Mouse (Mus musculus) MEL (cell line): ENCODE measurements around the gene Tmem62. TPM values are rescaled to one million over a fixed set of nuclear protein-coding genes. Genes with fewer than 3 reads are reported as not detected.

Source experiments
- DNase-seq: peaks from one replicate; pipeline ENCODE4 v3.0.0; 2011; ENCODE audit warnings: low read depth, low spot score
- H3K27ac ChIP-seq: 2 replicates; pipeline ENCODE4 v1.5.1; 2012; ENCODE audit warnings: low read depth, mild to moderate bottlenecking, control low read depth, low read length, moderate library complexity; ENCODE audit not compliant: control insufficient read depth
- H3K27me3 ChIP-seq, 2 experiments: fragments of 150-350 bp in 1 of 2; sonication (generic) in 1 of 2; 2 replicates each; pipeline ENCODE4 v1.6.1; 2012; ENCODE audit warnings: low read length in 2 of 2, mild to moderate bottlenecking in 2 of 2, improper control_type of control experiment in 1 of 2, moderate library complexity in 1 of 2; ENCODE audit not compliant: insufficient read depth in 2 of 2, control insufficient read depth in 1 of 2
- H3K36me3 ChIP-seq, 2 experiments: 2 replicates each; pipeline ENCODE4 v1.6.1; 2012 to 2014; ENCODE audit warnings: low read length in 2 of 2, improper control_type of control experiment in 1 of 2, inconsistent platforms in 1 of 2, mild to moderate bottlenecking in 1 of 2; ENCODE audit not compliant: insufficient read depth in 2 of 2, control insufficient read depth in 1 of 2
- H3K4me1 ChIP-seq, 2 experiments: fragments of 150-350 bp in 1 of 2; sonication (generic) in 1 of 2; 2 replicates each; pipeline ENCODE4 v1.6.1; 2012; ENCODE audit warnings: low read length in 2 of 2, improper control_type of control experiment in 1 of 2, mild to moderate bottlenecking in 1 of 2; ENCODE audit not compliant: insufficient read depth in 2 of 2, control insufficient read depth in 1 of 2
- H3K4me3 ChIP-seq, 2 experiments: fragments of 150-350 bp in 1 of 2; sonication (generic) in 1 of 2; 2 replicates each; pipeline ENCODE4 v1.5.1; 2012; ENCODE audit warnings: low read depth in 2 of 2, low read length in 2 of 2, mild to moderate bottlenecking in 2 of 2, moderate library complexity in 2 of 2, control low read depth in 1 of 2, improper control_type of control experiment in 1 of 2; ENCODE audit not compliant: control insufficient read depth in 1 of 2, insufficient read depth in 1 of 2
- H3K79me2 ChIP-seq: 2 replicates; pipeline ENCODE4 v1.6.1; 2012; ENCODE audit warnings: mild to moderate bottlenecking, low read length, moderate library complexity; ENCODE audit not compliant: control insufficient read depth, poor library complexity, insufficient read depth
- H3K9ac ChIP-seq: 2 replicates; pipeline ENCODE4 v1.6.1; 2012; ENCODE audit warnings: low read depth, mild to moderate bottlenecking, control low read depth, low read length, moderate library complexity; ENCODE audit not compliant: control insufficient read depth, poor library complexity, severe bottlenecking
- H3K9me3 ChIP-seq: fragments of 150-350 bp; sonication (generic); replicated peaks from 2 replicates; pipeline ENCODE4 v1.6.1; 2012; ENCODE audit warnings: mild to moderate bottlenecking, low read length, improper control_type of control experiment, moderate library complexity; ENCODE audit not compliant: insufficient read depth
- BHLHE40 ChIP-seq: IDR thresholded peaks from 2 replicates; pipeline ENCODE4 v1.6.1; 2012; ENCODE audit warnings: low read depth, mild to moderate bottlenecking, inconsistent platforms, low read length, improper control_type of control experiment, borderline replicate concordance
- CHD1 ChIP-seq: IDR thresholded peaks from 2 replicates; pipeline ENCODE4 v1.6.1; 2012; ENCODE audit warnings: low read depth, mild to moderate bottlenecking, inconsistent platforms, low read length, improper control_type of control experiment
- CHD2 ChIP-seq: IDR thresholded peaks from 2 replicates; pipeline ENCODE4 v1.6.1; 2011; ENCODE audit warnings: low read length, improper control_type of control experiment
- CTCF ChIP-seq, 3 experiments: IDR thresholded peaks in 2 of 3; conservative IDR thresholded peaks in 1 of 3; 2 replicates each; pipeline ENCODE4 v1.5.1; 2011 to 2012; ENCODE audit warnings: low read length in 3 of 3, low read depth in 2 of 3, mild to moderate bottlenecking in 2 of 3, improper control_type of control experiment in 1 of 3, inconsistent platforms in 1 of 3, mixed read lengths in 1 of 3, moderate library complexity in 1 of 3; ENCODE audit not compliant: control insufficient read depth in 1 of 3, insufficient read depth in 1 of 3, poor library complexity in 1 of 3, severe bottlenecking in 1 of 3
- ELF1 ChIP-seq: IDR thresholded peaks from 2 replicates; pipeline ENCODE4 v1.6.1; 2014; ENCODE audit warnings: low read depth, mild to moderate bottlenecking, inconsistent platforms, low read length, improper control_type of control experiment, moderate library complexity
- EP300 ChIP-seq, 2 experiments: IDR thresholded peaks; 2 replicates each; pipeline ENCODE4 v1.6.1; 2011; ENCODE audit warnings: improper control_type of control experiment in 2 of 2, low read length in 2 of 2, low read depth in 1 of 2, mild to moderate bottlenecking in 1 of 2
- ETS1 ChIP-seq: IDR thresholded peaks from 2 replicates; pipeline ENCODE4 v1.6.1; 2012; ENCODE audit warnings: low read depth, mild to moderate bottlenecking, inconsistent platforms, low read length, improper control_type of control experiment, moderate library complexity
- GABPA ChIP-seq: IDR thresholded peaks from 2 replicates; pipeline ENCODE4 v1.6.1; 2012; ENCODE audit warnings: low read depth, mild to moderate bottlenecking, inconsistent platforms, low read length, improper control_type of control experiment, moderate library complexity
- GATA1 ChIP-seq: IDR thresholded peaks from 2 replicates; pipeline ENCODE4 v1.6.1; 2011; ENCODE audit warnings: low read depth, low read length, improper control_type of control experiment
- HCFC1 ChIP-seq: IDR thresholded peaks from 2 replicates; pipeline ENCODE4 v1.6.1; 2012; ENCODE audit warnings: low read depth, mild to moderate bottlenecking, inconsistent platforms, low read length, improper control_type of control experiment, moderate library complexity
- JUND ChIP-seq: IDR thresholded peaks from 2 replicates; pipeline ENCODE4 v1.6.1; 2011; ENCODE audit warnings: low read depth, mild to moderate bottlenecking, improper control_type of control experiment, low read length
- KAT2A ChIP-seq: conservative IDR thresholded peaks from 2 replicates; pipeline ENCODE4 v1.6.1; 2012; ENCODE audit warnings: low read depth, low read length, improper control_type of control experiment, inconsistent platforms
- MAFK ChIP-seq: IDR thresholded peaks from 2 replicates; pipeline ENCODE4 v1.6.1; 2011; ENCODE audit warnings: low read depth, mild to moderate bottlenecking, low read length, improper control_type of control experiment, borderline replicate concordance
- MAX ChIP-seq: IDR thresholded peaks from 2 replicates; pipeline ENCODE4 v1.6.1; 2011; ENCODE audit warnings: low read length, improper control_type of control experiment
- MAZ ChIP-seq: IDR thresholded peaks from 2 replicates; pipeline ENCODE4 v1.6.1; 2012; ENCODE audit warnings: low read depth, mild to moderate bottlenecking, inconsistent platforms, low read length, improper control_type of control experiment
- MEF2A ChIP-seq: IDR thresholded peaks from 2 replicates; pipeline ENCODE4 v1.6.1; 2014; ENCODE audit warnings: low read depth, mild to moderate bottlenecking, inconsistent platforms, low read length, improper control_type of control experiment; ENCODE audit not compliant: poor library complexity, insufficient replicate concordance, severe bottlenecking; ENCODE audit errors: extremely low read depth
- MXI1 ChIP-seq: IDR thresholded peaks from 2 replicates; pipeline ENCODE4 v1.6.1; 2011; ENCODE audit warnings: mild to moderate bottlenecking, low read depth, low read length, improper control_type of control experiment
- MYB ChIP-seq: IDR thresholded peaks from 2 replicates; pipeline ENCODE4 v1.6.1; 2011; ENCODE audit warnings: mild to moderate bottlenecking, low read depth, low read length, improper control_type of control experiment
- MYC ChIP-seq: IDR thresholded peaks from 2 replicates; pipeline ENCODE4 v1.6.1; 2011; ENCODE audit warnings: low read depth, mild to moderate bottlenecking, low read length, improper control_type of control experiment, moderate library complexity
- NELFE ChIP-seq: IDR thresholded peaks from 2 replicates; pipeline ENCODE4 v1.6.1; 2011; ENCODE audit warnings: low read depth, low read length, improper control_type of control experiment
- NRF1 ChIP-seq: IDR thresholded peaks from 2 replicates; pipeline ENCODE4 v1.6.1; 2014; ENCODE audit warnings: low read depth, mild to moderate bottlenecking, inconsistent platforms, low read length, improper control_type of control experiment, moderate library complexity; ENCODE audit not compliant: poor library complexity, insufficient read depth, severe bottlenecking
- POLR2A ChIP-seq, 2 experiments: IDR thresholded peaks; 2 replicates each; pipeline ENCODE4 v1.6.1; 2011 to 2012; ENCODE audit warnings: low read length in 2 of 2, mild to moderate bottlenecking in 2 of 2, control low read depth in 1 of 2, improper control_type of control experiment in 1 of 2, low read depth in 1 of 2, moderate library complexity in 1 of 2; ENCODE audit not compliant: control insufficient read depth in 1 of 2, insufficient read depth in 1 of 2, poor library complexity in 1 of 2
- POLR2AphosphoS2 ChIP-seq: IDR thresholded peaks from 2 replicates; pipeline ENCODE4 v1.6.1; 2011; ENCODE audit warnings: low read length, improper control_type of control experiment
- POLR2AphosphoS5 ChIP-seq: IDR thresholded peaks from 2 replicates; pipeline ENCODE4 v1.6.1; 2012; ENCODE audit warnings: low read depth, borderline replicate concordance, mild to moderate bottlenecking, inconsistent platforms, low read length, moderate library complexity, mixed read lengths
- RAD21 ChIP-seq: IDR thresholded peaks from 2 replicates; pipeline ENCODE4 v1.6.1; 2011; ENCODE audit warnings: mild to moderate bottlenecking, low read depth, low read length, improper control_type of control experiment
- RCOR1 ChIP-seq: IDR thresholded peaks from 2 replicates; pipeline ENCODE4 v1.6.1; 2012; ENCODE audit warnings: low read depth, mild to moderate bottlenecking, inconsistent platforms, low read length, improper control_type of control experiment
- SIN3A ChIP-seq: IDR thresholded peaks from 2 replicates; pipeline ENCODE4 v1.6.1; 2012; ENCODE audit warnings: low read length, improper control_type of control experiment, inconsistent platforms
- SMC3 ChIP-seq: IDR thresholded peaks from 2 replicates; pipeline ENCODE4 v1.6.1; 2011; ENCODE audit warnings: low read depth, low read length, improper control_type of control experiment
- TAL1 ChIP-seq: IDR thresholded peaks from 2 replicates; pipeline ENCODE4 v1.6.1; 2012; ENCODE audit warnings: mild to moderate bottlenecking, inconsistent platforms, low read length, moderate library complexity, mixed read lengths
- TBP ChIP-seq: IDR thresholded peaks from 2 replicates; pipeline ENCODE4 v1.8.0; 2011; ENCODE audit warnings: low read depth, low read length, improper control_type of control experiment
- TCF12 ChIP-seq: IDR thresholded peaks from 2 replicates; pipeline ENCODE4 v1.6.1; 2014; ENCODE audit warnings: low read depth, mild to moderate bottlenecking, inconsistent platforms, low read length, improper control_type of control experiment, moderate library complexity
- UBTF ChIP-seq: IDR thresholded peaks from 2 replicates; pipeline ENCODE4 v1.6.1; 2012; ENCODE audit warnings: low read depth, mild to moderate bottlenecking, inconsistent platforms, low read length, improper control_type of control experiment, moderate library complexity, borderline replicate concordance; ENCODE audit not compliant: insufficient read depth
- USF1 ChIP-seq: IDR thresholded peaks from 2 replicates; pipeline ENCODE4 v1.6.1; 2014; ENCODE audit warnings: low read depth, mild to moderate bottlenecking, inconsistent platforms, low read length, improper control_type of control experiment, moderate library complexity
- USF2 ChIP-seq, 2 experiments: IDR thresholded peaks; 2 replicates each; pipeline ENCODE4 v1.6.1; 2011 to 2012; ENCODE audit warnings: improper control_type of control experiment in 2 of 2, low read length in 2 of 2, borderline replicate concordance in 1 of 2, inconsistent platforms in 1 of 2, low read depth in 1 of 2, mild to moderate bottlenecking in 1 of 2; ENCODE audit not compliant: insufficient read depth in 1 of 2
- ZC3H11A ChIP-seq: IDR thresholded peaks from 2 replicates; pipeline ENCODE4 v1.6.1; 2012; ENCODE audit warnings: low read depth, mild to moderate bottlenecking, inconsistent platforms, low read length, improper control_type of control experiment
- ZKSCAN1 ChIP-seq: IDR thresholded peaks from 2 replicates; pipeline ENCODE4 v1.6.1; 2012; ENCODE audit warnings: low read depth, mild to moderate bottlenecking, inconsistent platforms, low read length, improper control_type of control experiment, moderate library complexity
- ZMIZ1 ChIP-seq: IDR thresholded peaks from 2 replicates; pipeline ENCODE4 v1.6.1; 2012; ENCODE audit warnings: low read depth, mild to moderate bottlenecking, inconsistent platforms, low read length, improper control_type of control experiment, moderate library complexity
- ZNF384 ChIP-seq: IDR thresholded peaks from 2 replicates; pipeline ENCODE4 v1.6.1; 2012; ENCODE audit warnings: low read depth, mild to moderate bottlenecking, inconsistent platforms, low read length, improper control_type of control experiment
- polyA plus RNA-seq, 2 experiments: library from polyadenylated mRNA; stranded (reverse) in 1 of 2; unstranded in 1 of 2; fragments of >175 nt in 1 of 2; fragments of >200 nt in 1 of 2; gene quantifications; 2 replicates each; pipeline versions ENCODE4 v1.2.1 to v1.2.4; 2012; ENCODE audit warnings: low replicate concordance in 2 of 2, low read depth in 1 of 2; ENCODE audit not compliant: insufficient read length in 2 of 2, insufficient read depth in 1 of 2, missing spikeins in 1 of 2
- total RNA-seq: library from RNA; depleted of rRNA; stranded (reverse); fragments of 300-350 nt; gene quantifications from 2 replicates; pipeline ENCODE4 v1.2.3, GENCODE M21; 2012

The Tmem62 gene
- total and polyA plus RNA-seq, 3 experiments: 1.8 to 2.9 TPM; not detected in 1

GRCm38 (mm10) chr2:120978693-120979037 is 1.8 kb downstream of the Tmem62 start:
- Histone ChIP-seq H3K27me3 (no peaks in the 10 kb centered on the region), H3K79me2 (no peaks in the 10 kb centered on the region; the same call in 1 of the 2 replicates), H3K4me3 (no peak overlapping the region), H3K27ac (no peak overlapping the region), H3K9ac (no peak overlapping the region), H3K36me3 (peaks cover 0 to 5% of the 10 kb centered on the region in 2 experiments; a peak in 2 of 4 replicates), H3K4me1 (peaks cover 0 to 12% of the 10 kb centered on the region in 2 experiments; a peak in 3 of 4 replicates), H3K9me3 (no peaks in the 10 kb centered on the region)
- DNase-seq: peak; percentile 55
- no peak for TF ChIP-seq MXI1
- TF ChIP-seq POLR2A (IDR thresholded peaks at IDR 0.05; ENCODE audit: control insufficient read depth in 1 of 2, insufficient read depth in 1 of 2, low read depth in 1 of 2, low read length in 2 of 2, poor library complexity in 1 of 2): no peak
- TF ChIP-seq ZKSCAN1: no peak
- TF ChIP-seq USF1: no peak
- TF ChIP-seq POLR2AphosphoS2: no peak
- TF ChIP-seq ETS1: no peak
- TF ChIP-seq TAL1: no peak
- TF ChIP-seq MAZ: no peak
- no peak for TF ChIP-seq BHLHE40
- TF ChIP-seq RCOR1: peak; percentile 20; the same call in 1 of the 2 replicates
- no peak for TF ChIP-seq UBTF
- TF ChIP-seq ELF1: no peak
- TF ChIP-seq ZC3H11A: peak; percentile 20; the same call in 1 of the 2 replicates
- no peak for TF ChIP-seq MAFK
- TF ChIP-seq SIN3A: 0 out of 2 replicates have a peak, but pooled peaks have one; percentile 63
- no peak for TF ChIP-seq TBP
- TF ChIP-seq GABPA: no peak
- TF ChIP-seq EP300 (IDR thresholded peaks at IDR 0.05; ENCODE audit: low read depth in 1 of 2, low read length in 2 of 2): no peak
- TF ChIP-seq KAT2A: no peak; the same call in 1 of the 2 replicates
- TF ChIP-seq NRF1: no peak
- TF ChIP-seq CHD2: no peak
- no peak for TF ChIP-seq MYB
- no peak for TF ChIP-seq POLR2AphosphoS5
- 0 out of 2 replicates have a peak, but pooled peaks have one; percentile 29 for TF ChIP-seq ZNF384
- TF ChIP-seq MAX: no peak
- TF ChIP-seq CHD1: no peak
- no peak for TF ChIP-seq GATA1
- no peak; the same call in 1 of the 2 replicates for TF ChIP-seq HCFC1
- peak; percentile 18 for TF ChIP-seq RAD21
- TF ChIP-seq MYC: no peak
- TF ChIP-seq TCF12: 0 out of 2 replicates have a peak, but pooled peaks have one; percentile 24
- TF ChIP-seq NELFE: no peak
- TF ChIP-seq ZMIZ1: no peak
- TF ChIP-seq USF2 (IDR thresholded peaks at IDR 0.05; ENCODE audit: borderline replicate concordance in 1 of 2, insufficient read depth in 1 of 2, low read depth in 1 of 2, low read length in 2 of 2): no peak
- TF ChIP-seq JUND: peak; percentile 57
- TF ChIP-seq MEF2A: no peak
- TF ChIP-seq SMC3: peak; percentile 44
- peak in 2 of 3 experiments; percentile 32 to 51; a peak in 3 of 6 replicates for TF ChIP-seq CTCF (IDR thresholded peaks at IDR 0.05 in 2 of 3, conservative IDR thresholded peaks at IDR 0.05 in 1 of 3; ENCODE audit: control insufficient read depth in 1 of 3, insufficient read depth in 1 of 3, low read depth in 2 of 3, low read length in 3 of 3, poor library complexity in 1 of 3, severe bottlenecking in 1 of 3)
